Mouse (Mus musculus) megakaryocyte, embryonic 14.5 days (primary cell): ENCODE measurements at regions not wholly inside any gene's neighbourhood (a gene's known extent, or its start where the extent isn't known, plus 50 kb on each side); places are given as distances from the start of the nearest gene placed in this dataset.

Experiments
- FLI1 ChIP-seq: IDR thresholded peaks from 2 replicates; pipeline ENCODE4 v1.6.1; 2012; ENCODE audit warnings: low read length, inconsistent platforms, mixed read lengths
- GATA1 ChIP-seq: IDR thresholded peaks from 3 replicates; pipeline ENCODE4 v1.6.1; 2012; ENCODE audit warnings: mixed read lengths, low read length, inconsistent platforms, borderline replicate concordance

- TF ChIP-seq GATA1 (no peak), FLI1 (no peak)
These were observed 75.6 kb upstream of the Peli1 start for GRCm38 (mm10) chr11:21015536-21015935.
